Mouse (Mus musculus) heart, postnatal 14 days (tissue): ENCODE data around the gene Vwa3b. TPM values are rescaled to one million over a fixed set of nuclear protein-coding genes. Genes with fewer than 3 reads are reported as not detected.
"Not testable (repeated sequence)": the region's sequence is repeated elsewhere in the genome, so short reads cannot be mapped to it uniquely, and the experiment has no call there.

ENCODE experiments used
- DNase-seq, 2 experiments: peaks; one replicate each; pipeline ENCODE4 v3.0.0; 2021 to 2022
- intact Hi-C: fragments of 180-260 bp; cut with DNase I; formaldehyde crosslinking; loops from one replicate; pipeline ENCODE4 v1.15.1; 2025
- total RNA-seq, 2 experiments: library from RNA; stranded (reverse); gene quantifications; 2 replicates each; pipeline ENCODE4 v1.2.3; 2021

The Vwa3b gene
- total RNA-seq, 2 experiments from 2014 or later: 0.20 to 0.65 TPM

- intact Hi-C loops, DNase-seq: not testable (repeated sequence)
Observed at GRCm38 (mm10) chr1:37006529-37006928, 19.9 kb upstream of the Vwa3b start.

- intact Hi-C loops: no loop called here
- no peak for DNase-seq
Observed at GRCm38 (mm10) chr1:37009880-37010279, 16.5 kb upstream of the Vwa3b start.

DNA sequence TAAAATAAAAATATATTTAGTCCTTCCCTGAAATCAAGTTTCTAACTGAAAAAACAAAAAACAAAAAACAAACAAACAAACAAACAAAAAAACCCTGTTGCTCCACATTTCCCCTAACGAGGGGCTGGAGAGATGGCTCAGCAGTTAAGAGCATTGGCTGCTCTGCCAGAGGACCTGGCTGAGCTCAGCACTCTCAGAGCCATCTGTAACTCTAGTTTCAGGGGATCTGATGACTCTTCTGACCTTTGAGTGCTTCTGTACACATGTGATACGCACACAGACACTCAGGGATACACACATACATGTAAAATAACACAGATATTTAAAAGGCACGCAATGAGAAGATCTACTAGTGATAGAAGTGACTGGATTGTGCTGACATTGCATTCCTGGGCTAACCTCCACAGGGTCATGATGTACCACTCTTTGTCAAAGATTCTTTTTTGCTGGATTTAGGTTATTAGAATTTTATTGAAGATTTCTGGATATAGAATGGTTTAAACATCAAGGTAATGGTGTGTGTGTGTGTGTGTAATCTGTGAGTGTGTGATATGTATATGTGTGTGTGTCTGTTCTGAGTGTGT is 14.7 kb upstream of the Vwa3b start:
- intact Hi-C loops: no loop called here
- no peak for DNase-seq

GRCm38 (mm10) chr1:37013006-37013405 is 13.4 kb upstream of the Vwa3b start:
- no peak for DNase-seq
- intact Hi-C loops: no loop called here

DNA sequence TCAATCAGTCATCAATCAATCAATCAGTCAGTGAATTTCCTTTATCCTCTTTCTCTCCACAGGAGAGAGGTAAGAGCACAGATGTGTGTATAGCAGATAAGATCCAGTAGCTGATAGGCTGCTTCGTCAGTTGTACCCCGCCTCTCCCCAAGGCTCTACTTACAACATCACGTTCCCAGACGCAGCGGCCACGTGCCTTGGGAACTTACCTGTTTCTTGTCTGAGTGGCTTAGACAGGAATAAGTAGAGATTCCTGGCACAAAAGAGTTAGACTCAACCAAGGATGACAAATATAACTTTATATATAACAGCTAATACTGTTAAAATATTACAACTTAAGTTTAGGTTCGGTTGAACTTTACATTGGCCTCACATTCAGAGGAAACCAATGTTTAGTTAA is 12.7 kb upstream of the Vwa3b start:
- intact Hi-C loops: no loop called here
- DNase-seq: peak; percentile 30 to 44

- no peak for DNase-seq
- intact Hi-C loops: no loop called here
Observed at GRCm38 (mm10) chr1:37019017-37019416, 7.4 kb upstream of the Vwa3b start.

DNA sequence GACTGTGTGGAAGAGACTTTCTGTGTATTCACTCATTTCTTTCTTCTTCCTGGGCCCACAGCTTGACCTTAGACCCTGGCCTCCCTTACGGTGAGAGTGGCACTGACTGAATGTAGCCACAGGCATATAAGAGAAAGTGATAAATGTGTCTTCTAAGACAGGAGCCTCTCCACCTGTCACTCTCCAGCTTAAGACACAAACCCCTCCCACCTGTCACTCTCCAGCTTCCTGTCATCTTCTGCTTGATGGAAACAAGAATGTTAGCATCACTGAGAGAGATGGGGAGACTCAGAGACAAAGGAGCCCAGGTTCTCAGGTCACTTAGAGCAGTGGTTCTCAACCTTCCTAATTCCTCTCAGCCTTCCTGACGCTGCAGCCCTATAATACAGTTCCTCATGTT is 3.7 kb upstream of the Vwa3b start:
- DNase-seq: no peak
- intact Hi-C loops: no loop called here

DNA sequence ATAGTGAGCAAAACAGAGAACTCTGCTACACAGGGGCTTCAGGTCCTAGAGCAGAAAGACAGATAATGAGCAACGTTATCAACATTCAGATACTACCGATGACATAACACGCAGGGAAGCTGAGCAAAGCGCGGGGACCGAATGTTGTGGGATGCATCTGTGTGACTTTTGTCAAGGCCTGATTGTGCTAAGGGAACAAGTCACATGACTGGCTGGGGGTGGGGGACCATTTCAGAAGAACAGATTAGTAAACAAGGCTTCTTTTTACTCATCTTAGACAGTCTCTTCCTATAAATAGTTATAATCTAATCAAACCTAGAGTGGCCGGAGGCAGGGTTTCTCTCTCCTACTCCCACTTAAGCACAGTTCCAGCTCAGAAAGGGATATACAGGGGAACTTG is 1.7 kb upstream of the Vwa3b start:
- intact Hi-C loops: no loop called here
- no peak for DNase-seq

DNA sequence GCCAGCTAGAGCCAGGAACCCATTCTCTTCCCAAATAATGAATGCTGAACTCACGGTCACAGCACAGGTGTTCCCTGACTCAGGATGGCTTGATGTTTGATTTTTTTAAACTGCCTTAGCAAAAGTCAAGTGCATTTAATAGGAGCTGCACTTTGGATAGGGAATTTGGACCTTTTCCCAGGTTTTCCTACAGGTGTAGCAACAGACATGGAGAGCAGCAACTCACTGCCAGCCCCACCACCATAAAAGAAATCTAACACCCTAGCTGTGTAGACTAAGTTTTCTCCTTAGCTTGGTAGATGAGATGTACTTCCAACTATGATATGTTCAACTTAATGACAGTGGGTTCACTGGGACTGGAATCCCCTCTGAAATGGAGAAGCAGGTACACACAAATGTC is 1.0 kb upstream of the Vwa3b start:
- no peak for DNase-seq
- intact Hi-C loops: no loop called here

- intact Hi-C loops: no loop called here
- DNase-seq: no peak
Observed at GRCm38 (mm10) chr1:37026866-37027265, 470 bp downstream of the Vwa3b start.

DNA sequence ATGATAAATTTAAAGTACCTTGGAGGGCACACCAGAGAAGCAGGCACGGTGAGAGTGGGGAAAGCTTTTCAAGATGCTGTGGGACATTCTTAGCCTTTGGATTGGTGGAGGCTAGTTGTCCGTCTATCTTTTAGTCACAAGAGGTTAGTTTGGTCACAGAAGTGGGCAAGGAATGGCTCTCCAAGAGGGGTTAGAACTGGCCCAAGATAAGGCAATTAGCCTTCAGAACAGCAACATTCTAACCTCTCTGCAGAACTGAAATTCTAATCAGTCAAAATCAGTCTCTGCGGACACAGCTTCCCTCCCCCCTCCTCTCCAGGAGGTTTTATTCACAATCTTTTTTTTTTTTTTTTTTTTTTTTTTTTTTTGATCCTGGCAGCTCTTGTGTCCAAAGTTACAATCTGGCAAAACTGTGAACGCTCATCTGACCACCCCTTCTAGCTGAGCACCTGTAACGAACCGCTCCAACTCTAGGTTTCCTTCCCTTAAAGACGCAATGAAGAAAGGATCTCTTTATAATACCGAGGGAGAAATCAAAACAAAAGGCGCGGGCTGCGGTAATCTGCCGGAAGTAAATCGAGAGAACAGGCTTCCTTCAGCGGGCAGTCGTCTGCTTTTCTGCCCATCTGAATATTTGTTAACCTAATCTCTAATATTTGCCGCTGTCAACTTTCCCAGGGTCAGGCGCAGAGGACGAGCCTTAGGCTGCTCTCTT is 2.2 kb downstream of the Vwa3b start:
- intact Hi-C loops: no loop called here

GRCm38 (mm10) chr1:37029154-37029907 is 2.9 kb downstream of the Vwa3b start:
- intact Hi-C loops: no loop called here
- peak; percentile 74 to 78 for DNase-seq

More for the DNA sequence above, 2.2 kb downstream of the Vwa3b start:
- no peak for DNase-seq

- no peak for DNase-seq
- intact Hi-C loops: no loop called here
Observed at GRCm38 (mm10) chr1:37029942-37030341, 3.5 kb downstream of the Vwa3b start.

DNA sequence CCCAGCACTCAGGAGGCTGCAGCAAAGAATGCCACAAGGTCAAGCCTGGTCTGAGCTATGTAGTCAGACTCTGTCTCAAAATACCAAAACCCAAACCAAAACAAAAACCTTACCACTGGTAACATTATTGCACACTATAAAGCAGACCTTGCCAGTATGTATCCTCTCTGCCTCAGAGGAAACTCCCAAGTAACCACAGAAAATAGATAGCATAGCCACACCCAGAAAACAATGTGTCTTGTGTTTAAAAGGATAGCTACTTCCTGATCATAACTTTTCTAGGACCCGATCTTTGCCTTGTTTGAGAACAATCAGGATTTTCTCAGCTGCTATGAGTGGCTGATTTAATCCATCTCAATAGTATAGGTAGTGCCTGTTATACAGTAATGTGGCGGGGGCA is 4.3 kb downstream of the Vwa3b start:
- intact Hi-C loops: no loop called here
- DNase-seq: no peak

GRCm38 (mm10) chr1:37035879-37036278 is 9.5 kb downstream of the Vwa3b start:
- no peak for DNase-seq
- intact Hi-C loops: no loop called here

DNA sequence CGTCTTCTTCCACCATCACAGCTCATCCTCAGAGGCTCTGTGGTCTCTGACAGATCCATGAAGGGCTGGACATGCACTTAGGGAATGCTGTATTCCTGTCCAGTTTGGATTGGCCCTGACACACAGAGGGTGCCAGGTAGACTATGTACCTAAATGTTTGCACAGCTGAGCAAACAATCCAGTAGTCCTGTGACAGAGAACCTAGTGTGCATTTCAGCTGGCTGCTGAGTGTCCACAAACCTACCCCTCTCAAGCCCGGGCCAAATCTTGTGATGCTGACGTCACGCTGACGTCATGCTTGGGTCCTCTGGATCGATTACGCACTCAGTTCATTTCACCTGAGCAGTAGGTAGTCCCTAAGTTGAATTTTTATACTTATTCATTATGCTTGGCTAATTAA is 14.7 kb downstream of the Vwa3b start:
- DNase-seq: no peak
- intact Hi-C loops: no loop called here

DNA sequence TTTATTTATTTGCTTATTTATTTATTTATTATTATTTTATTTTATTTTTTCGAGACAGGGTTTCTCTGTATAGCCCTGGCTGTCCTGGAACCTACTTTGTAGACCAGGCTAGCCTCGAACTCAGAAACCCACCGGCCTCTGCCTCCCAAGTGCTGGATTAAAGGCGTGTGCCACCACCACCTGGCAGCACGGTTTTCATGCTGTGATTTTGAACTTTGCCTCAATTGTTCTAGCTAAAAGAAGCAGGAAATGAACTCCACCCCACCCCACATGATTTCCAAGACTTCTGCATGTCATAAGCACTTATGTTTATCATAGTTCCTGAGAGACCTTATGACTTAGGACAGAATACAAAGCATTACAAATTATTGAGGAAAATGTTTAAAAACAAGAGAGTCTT is 15.5 kb downstream of the Vwa3b start:
- intact Hi-C loops: no loop called here
- DNase-seq: no peak

GRCm38 (mm10) chr1:37042769-37043168 is 16.4 kb downstream of the Vwa3b start:
- intact Hi-C loops: no loop called here
- no peak for DNase-seq

DNA sequence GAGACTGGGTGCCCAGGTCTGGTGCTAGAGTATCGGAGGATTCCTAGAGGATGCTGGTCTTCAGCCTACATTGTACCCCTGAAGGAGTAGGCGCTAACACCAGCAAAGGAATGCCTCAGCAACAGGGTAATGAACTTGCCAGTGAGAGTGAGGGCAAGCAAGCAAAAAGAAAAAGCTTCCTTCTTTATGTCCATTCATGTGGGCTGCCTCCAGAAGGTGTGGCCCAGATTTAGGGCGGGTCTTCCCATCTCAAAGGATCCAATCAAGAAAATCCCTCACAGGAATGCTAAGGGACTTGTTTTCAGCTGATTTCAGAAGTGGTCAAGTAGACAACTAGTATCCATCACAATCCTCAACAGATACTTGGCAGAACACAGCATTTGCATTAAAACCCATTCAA is 16.8 kb downstream of the Vwa3b start:
- intact Hi-C loops: no loop called here
- no peak for DNase-seq

DNA sequence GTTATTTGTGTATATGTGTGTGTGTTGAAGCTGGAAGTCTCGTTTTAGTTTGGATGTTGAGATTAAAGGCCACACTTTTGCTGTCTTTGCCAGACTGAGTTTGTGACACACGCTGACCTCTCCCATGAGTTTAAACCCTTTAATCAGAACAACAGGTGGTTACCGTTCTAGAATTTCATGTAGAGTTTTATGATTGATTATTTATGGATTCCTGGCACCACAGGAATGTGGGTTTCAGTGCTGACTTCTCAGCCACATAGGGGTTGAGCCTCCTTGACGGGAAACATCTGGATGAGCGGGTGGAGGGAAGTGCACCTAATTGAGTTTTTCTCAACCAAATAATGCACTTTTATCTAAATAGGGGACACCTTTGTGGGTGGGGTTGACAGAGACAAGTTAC is 19.1 kb downstream of the Vwa3b start:
- intact Hi-C loops: no loop called here
- no peak for DNase-seq

DNA sequence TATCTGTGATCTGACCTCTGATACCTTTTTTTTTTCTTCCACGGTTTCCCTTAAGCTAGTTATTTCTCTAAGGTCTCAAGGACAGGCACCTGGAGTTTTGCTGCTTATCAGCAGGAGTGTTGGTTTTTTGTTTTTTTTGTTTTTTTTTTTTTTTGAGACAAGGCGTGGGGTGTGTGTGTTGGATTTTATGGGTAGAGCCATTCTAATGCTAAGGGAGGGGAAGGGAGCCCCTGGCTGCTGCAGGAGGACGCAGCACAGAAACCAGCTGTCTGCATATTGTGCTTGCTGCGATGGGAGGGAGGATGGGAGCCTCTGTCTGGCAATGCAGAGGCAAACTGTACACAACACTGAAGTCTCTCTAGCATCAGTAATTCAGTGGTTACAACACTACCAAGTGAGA is 22.8 kb downstream of the Vwa3b start:
- intact Hi-C loops: no loop called here
- no peak for DNase-seq

GRCm38 (mm10) chr1:37053691-37054090 is 27.3 kb downstream of the Vwa3b start:
- intact Hi-C loops: no loop called here
- DNase-seq: no peak
